Mouse (Mus musculus) lung, postnatal 0 days (tissue): ENCODE results near the gene Mat2b.

Source experiments
- CTCF ChIP-seq: IDR thresholded peaks from 2 replicates; pipeline ENCODE4 v1.5.1; 2016; ENCODE audit warnings: antibody characterized with exemption, mild to moderate bottlenecking
- EP300 ChIP-seq: IDR thresholded peaks from 2 replicates; pipeline ENCODE4 v1.6.1; 2016; ENCODE audit warnings: antibody characterized with exemption, mild to moderate bottlenecking, control low read depth

DNA sequence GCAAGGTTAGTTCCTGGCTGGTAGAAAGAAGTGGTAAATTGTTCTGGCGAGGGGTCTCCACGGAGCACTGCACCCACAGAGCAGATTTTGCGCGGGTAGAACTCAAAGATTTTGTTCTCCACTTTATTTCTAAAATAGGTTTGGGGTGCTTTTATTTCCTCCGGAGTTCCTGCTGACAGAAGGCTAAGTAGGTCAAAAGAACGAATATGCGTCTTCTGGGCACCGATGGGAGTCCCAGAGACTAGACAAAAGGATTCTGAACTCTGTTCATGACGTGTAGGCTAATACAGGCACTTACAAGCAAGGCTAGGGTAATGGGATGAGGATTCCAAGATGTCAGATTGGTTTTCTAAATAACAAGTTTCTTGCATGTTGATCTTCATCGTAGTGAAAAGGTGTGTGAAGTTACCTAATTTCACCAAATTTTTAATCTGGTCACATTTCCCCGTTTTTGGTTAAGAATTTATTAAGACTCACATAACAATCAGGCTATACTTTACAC lies 39.3 kb upstream of the Mat2b start:
- TF ChIP-seq EP300: no peak
- TF ChIP-seq CTCF: no peak
